Mouse (Mus musculus): ENCODE data around the gene Strip1. TPM values are rescaled to one million over a fixed set of nuclear protein-coding genes. Genes with fewer than 3 reads are reported as not detected.

The Strip1 gene
- total RNA-seq, 1 experiment = 48.9 TPM

DNA sequence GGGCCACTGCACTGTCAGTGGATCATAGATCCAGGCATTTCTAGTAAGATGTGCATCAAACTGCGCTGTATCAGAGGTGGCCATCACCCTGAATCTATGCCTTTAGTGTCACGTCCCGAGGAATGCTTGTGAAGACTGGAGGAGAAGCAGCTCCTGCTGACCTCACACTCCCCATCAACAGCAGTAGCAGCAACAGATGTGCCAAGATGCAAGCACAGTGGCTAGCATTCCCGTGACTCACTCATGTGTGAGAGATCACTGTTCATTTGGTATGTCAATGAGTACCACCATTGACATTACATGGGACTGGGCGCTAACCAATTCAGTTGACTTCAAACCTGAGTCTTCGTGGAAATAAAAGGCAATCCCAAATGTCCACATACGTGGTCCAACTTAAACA is 3.9 kb downstream of the Strip1 start:
- no peaks in the 10 kb centered on the region for H3K9me3 ChIP-seq (ENCODE audit: control insufficient read depth, insufficient read depth, low read depth, low read length)
- in situ Hi-C loops (cut with MboI; ENCODE audit: low sequenced_read_pairs in 2 of 2, unreplicated experiment in 2 of 2) = no loop called here
- no peak overlapping the region for H3K27ac ChIP-seq (ENCODE audit: insufficient read depth, low read depth, low read length, poor library complexity, severe bottlenecking)
- H3K4me1 ChIP-seq (ENCODE audit: control insufficient read depth in 2 of 2, insufficient read depth in 2 of 2, low read length in 2 of 2, poor library complexity in 1 of 2) = no peaks in the 10 kb centered on the region
- DNase-seq (ENCODE audit: low read depth, low spot score) = no peak
- no peak overlapping the region for H3K9ac ChIP-seq (ENCODE audit: insufficient read depth, low read depth, low read length, poor library complexity, severe bottlenecking)
- peaks cover 28% of the 10 kb centered on the region for H3K36me3 ChIP-seq (ENCODE audit: control insufficient read depth, insufficient read depth, low read length, poor library complexity, severe bottlenecking)
- no peak for TF ChIP-seq ZC3H11A (IDR thresholded peaks at IDR 0.05; ENCODE audit: borderline replicate concordance, low read depth, low read length)
- no peak overlapping the region for H3K4me3 ChIP-seq (ENCODE audit: insufficient read depth in 1 of 2, low read depth in 1 of 2, low read length in 2 of 2, poor library complexity in 1 of 2, severe bottlenecking in 1 of 2)

DNA sequence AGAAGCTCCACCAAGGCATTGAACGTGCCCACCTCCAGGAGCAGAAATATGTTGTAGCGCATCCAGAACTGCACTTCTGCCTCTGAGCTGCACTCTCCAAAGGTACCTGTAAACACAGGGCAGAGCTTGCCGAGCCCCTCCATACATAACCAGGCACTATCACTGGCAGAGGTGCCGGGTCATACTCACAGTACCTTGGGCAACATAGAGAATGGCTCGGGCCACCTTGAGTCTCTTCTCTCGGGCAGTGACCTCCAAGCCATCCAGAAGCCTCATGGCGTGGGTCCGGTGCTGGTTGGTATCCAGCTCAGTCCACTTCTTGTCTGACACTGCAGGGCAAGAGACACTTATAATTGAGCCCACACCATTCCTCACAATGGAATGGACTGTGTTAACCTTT is 4.7 kb downstream of the Strip1 start:
- Histone ChIP-seq H3K4me1 (ENCODE audit: control insufficient read depth in 2 of 2, insufficient read depth in 2 of 2, low read length in 2 of 2, poor library complexity in 1 of 2) (no peaks in the 10 kb centered on the region), H3K9me3 (ENCODE audit: control insufficient read depth, insufficient read depth, low read depth, low read length) (no peaks in the 10 kb centered on the region), H3K4me3 (ENCODE audit: insufficient read depth in 1 of 2, low read depth in 1 of 2, low read length in 2 of 2, poor library complexity in 1 of 2, severe bottlenecking in 1 of 2) (no peak overlapping the region), H3K27ac (ENCODE audit: insufficient read depth, low read depth, low read length, poor library complexity, severe bottlenecking) (no peak overlapping the region), H3K9ac (ENCODE audit: insufficient read depth, low read depth, low read length, poor library complexity, severe bottlenecking) (no peak overlapping the region), H3K36me3 (ENCODE audit: control insufficient read depth, insufficient read depth, low read length, poor library complexity, severe bottlenecking) (peaks cover 29% of the 10 kb centered on the region)
- TF ChIP-seq ZC3H11A (IDR thresholded peaks at IDR 0.05; ENCODE audit: borderline replicate concordance, low read depth, low read length) = no peak
- TF ChIP-seq ZNF384 (IDR thresholded peaks at IDR 0.05; ENCODE audit: low read depth, low read length) = no peak
- no peak for TF ChIP-seq CHD2 (IDR thresholded peaks at IDR 0.05; ENCODE audit: low read depth, low read length)
- TF ChIP-seq MAFK (IDR thresholded peaks at IDR 0.05; ENCODE audit: insufficient read depth, low read depth, low read length) = no peak
- in situ Hi-C loops (cut with MboI; ENCODE audit: low sequenced_read_pairs in 2 of 2, unreplicated experiment in 2 of 2) = no loop called here
- no peak for DNase-seq (ENCODE audit: low read depth, low spot score)

DNA sequence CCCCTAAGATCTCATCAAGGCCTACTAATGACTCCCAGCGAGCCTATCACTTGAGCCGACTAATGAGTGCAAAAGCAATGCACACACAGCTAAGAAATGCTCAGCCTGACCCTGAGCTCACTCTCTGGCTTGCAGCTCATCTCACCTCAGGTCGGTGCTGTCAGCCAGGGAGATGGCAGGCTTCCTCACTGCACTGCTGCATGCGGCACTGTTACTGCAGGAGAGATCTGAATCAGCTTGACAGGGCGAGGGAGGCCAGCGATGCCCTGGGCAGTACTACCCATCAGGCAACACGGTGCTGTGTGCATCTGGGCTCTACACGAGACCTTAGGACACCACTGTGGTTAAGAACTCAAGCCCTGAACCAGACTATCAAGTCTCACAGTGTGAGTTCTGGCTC is 6.0 kb downstream of the Strip1 start:
- no peak overlapping the region for H3K4me3 ChIP-seq (ENCODE audit: insufficient read depth in 1 of 2, low read depth in 1 of 2, low read length in 2 of 2, poor library complexity in 1 of 2, severe bottlenecking in 1 of 2)
- H3K36me3 ChIP-seq (ENCODE audit: control insufficient read depth, insufficient read depth, low read length, poor library complexity, severe bottlenecking) = peaks cover 38% of the 10 kb centered on the region
- TF ChIP-seq CHD2 (IDR thresholded peaks at IDR 0.05; ENCODE audit: low read depth, low read length) (no peak), HCFC1 (IDR thresholded peaks at IDR 0.05; ENCODE audit: borderline replicate concordance, insufficient read depth, low read length) (no peak), ZC3H11A (IDR thresholded peaks at IDR 0.05; ENCODE audit: borderline replicate concordance, low read depth, low read length) (no peak), ZNF384 (IDR thresholded peaks at IDR 0.05; ENCODE audit: low read depth, low read length) (no peak), MAFK (IDR thresholded peaks at IDR 0.05; ENCODE audit: insufficient read depth, low read depth, low read length) (no peak)
- H3K27ac ChIP-seq (ENCODE audit: insufficient read depth, low read depth, low read length, poor library complexity, severe bottlenecking) = no peak overlapping the region
- H3K9ac ChIP-seq (ENCODE audit: insufficient read depth, low read depth, low read length, poor library complexity, severe bottlenecking) = no peak overlapping the region
- no peak for DNase-seq (ENCODE audit: low read depth, low spot score)
- H3K4me1 ChIP-seq (ENCODE audit: control insufficient read depth in 2 of 2, insufficient read depth in 2 of 2, low read length in 2 of 2, poor library complexity in 1 of 2) = no peaks in the 10 kb centered on the region
- no peaks in the 10 kb centered on the region for H3K9me3 ChIP-seq (ENCODE audit: control insufficient read depth, insufficient read depth, low read depth, low read length)
- in situ Hi-C loops (cut with MboI; ENCODE audit: low sequenced_read_pairs in 2 of 2, unreplicated experiment in 2 of 2) = no loop called here

DNA sequence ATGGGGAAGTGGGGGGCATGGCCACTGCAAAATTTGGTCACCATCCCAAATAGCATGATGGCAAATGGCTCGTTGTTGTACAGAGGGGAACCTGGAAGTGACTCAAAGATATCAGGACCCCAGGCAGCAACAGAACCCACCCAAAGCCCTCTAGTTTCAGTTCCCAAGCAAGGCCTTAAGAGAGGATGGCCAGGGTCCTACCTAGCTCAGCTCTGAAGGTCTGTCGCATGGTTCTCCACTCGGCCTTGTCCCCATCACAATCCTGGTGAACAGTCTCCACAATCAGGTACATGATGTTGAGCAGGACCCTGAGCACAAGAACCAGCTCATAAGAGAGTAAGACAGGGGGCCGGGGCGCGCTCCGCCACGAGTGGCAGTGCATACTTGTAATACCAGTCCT is 7.1 kb downstream of the Strip1 start:
- Histone ChIP-seq H3K4me3 (ENCODE audit: insufficient read depth in 1 of 2, low read depth in 1 of 2, low read length in 2 of 2, poor library complexity in 1 of 2, severe bottlenecking in 1 of 2) (no peak overlapping the region), H3K9ac (ENCODE audit: insufficient read depth, low read depth, low read length, poor library complexity, severe bottlenecking) (no peak overlapping the region), H3K9me3 (ENCODE audit: control insufficient read depth, insufficient read depth, low read depth, low read length) (no peaks in the 10 kb centered on the region), H3K36me3 (ENCODE audit: control insufficient read depth, insufficient read depth, low read length, poor library complexity, severe bottlenecking) (peaks cover 44% of the 10 kb centered on the region), H3K27ac (ENCODE audit: insufficient read depth, low read depth, low read length, poor library complexity, severe bottlenecking) (no peak overlapping the region), H3K4me1 (ENCODE audit: control insufficient read depth in 2 of 2, insufficient read depth in 2 of 2, low read length in 2 of 2, poor library complexity in 1 of 2) (no peaks in the 10 kb centered on the region)
- TF ChIP-seq MAFK (IDR thresholded peaks at IDR 0.05; ENCODE audit: insufficient read depth, low read depth, low read length) (no peak), HCFC1 (IDR thresholded peaks at IDR 0.05; ENCODE audit: borderline replicate concordance, insufficient read depth, low read length) (no peak), ZNF384 (IDR thresholded peaks at IDR 0.05; ENCODE audit: low read depth, low read length) (no peak), CHD2 (IDR thresholded peaks at IDR 0.05; ENCODE audit: low read depth, low read length) (no peak), ZC3H11A (IDR thresholded peaks at IDR 0.05; ENCODE audit: borderline replicate concordance, low read depth, low read length) (no peak)
- no peak for DNase-seq (ENCODE audit: low read depth, low spot score)
- in situ Hi-C loops (cut with MboI; ENCODE audit: low sequenced_read_pairs in 2 of 2, unreplicated experiment in 2 of 2) = no loop called here

DNA sequence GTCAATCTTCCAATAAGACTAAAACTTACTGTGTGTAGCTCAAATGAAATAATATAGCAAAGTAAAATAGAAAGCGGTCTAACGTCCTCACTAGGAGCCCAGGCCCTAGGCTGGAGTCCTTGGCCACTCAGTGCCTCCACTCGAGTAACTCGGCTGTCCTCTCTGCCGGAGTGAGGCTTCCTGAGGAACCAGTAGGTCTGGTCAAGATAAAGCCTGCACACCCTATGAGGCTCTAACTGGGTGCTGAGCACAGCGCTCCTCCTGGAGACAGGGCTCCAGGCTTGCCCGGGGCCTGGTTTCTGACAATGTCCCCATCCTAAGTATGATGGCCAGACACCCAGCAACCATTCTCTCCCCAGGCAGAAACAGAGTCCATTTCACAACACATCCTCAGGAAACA is 9.0 kb downstream of the Strip1 start:
- Histone ChIP-seq H3K9ac (ENCODE audit: insufficient read depth, low read depth, low read length, poor library complexity, severe bottlenecking) (no peak overlapping the region), H3K27ac (ENCODE audit: insufficient read depth, low read depth, low read length, poor library complexity, severe bottlenecking) (no peak overlapping the region), H3K4me3 (ENCODE audit: insufficient read depth in 1 of 2, low read depth in 1 of 2, low read length in 2 of 2, poor library complexity in 1 of 2, severe bottlenecking in 1 of 2) (no peak overlapping the region), H3K4me1 (ENCODE audit: control insufficient read depth in 2 of 2, insufficient read depth in 2 of 2, low read length in 2 of 2, poor library complexity in 1 of 2) (no peaks in the 10 kb centered on the region), H3K9me3 (ENCODE audit: control insufficient read depth, insufficient read depth, low read depth, low read length) (no peaks in the 10 kb centered on the region), H3K36me3 (ENCODE audit: control insufficient read depth, insufficient read depth, low read length, poor library complexity, severe bottlenecking) (peaks cover 52% of the 10 kb centered on the region)
- in situ Hi-C loops (cut with MboI; ENCODE audit: low sequenced_read_pairs in 2 of 2, unreplicated experiment in 2 of 2) = no loop called here
- DNase-seq (ENCODE audit: low read depth, low spot score) = no peak
- no peak for TF ChIP-seq MAFK (IDR thresholded peaks at IDR 0.05; ENCODE audit: insufficient read depth, low read depth, low read length)
- no peak for TF ChIP-seq CHD2 (IDR thresholded peaks at IDR 0.05; ENCODE audit: low read depth, low read length)
- TF ChIP-seq ZNF384 (IDR thresholded peaks at IDR 0.05; ENCODE audit: low read depth, low read length) = no peak
- no peak for TF ChIP-seq ZC3H11A (IDR thresholded peaks at IDR 0.05; ENCODE audit: borderline replicate concordance, low read depth, low read length)
- no peak for TF ChIP-seq HCFC1 (IDR thresholded peaks at IDR 0.05; ENCODE audit: borderline replicate concordance, insufficient read depth, low read length)
